Mouse (Mus musculus): ENCODE measurements around the gene Ston2. TPM values are rescaled to one million over a fixed set of nuclear protein-coding genes. Genes with fewer than 3 reads are reported as not detected.

Ston2 gene
- polyA plus RNA-seq, 1 experiment from 2014 or later = 8.1 TPM

DNA sequence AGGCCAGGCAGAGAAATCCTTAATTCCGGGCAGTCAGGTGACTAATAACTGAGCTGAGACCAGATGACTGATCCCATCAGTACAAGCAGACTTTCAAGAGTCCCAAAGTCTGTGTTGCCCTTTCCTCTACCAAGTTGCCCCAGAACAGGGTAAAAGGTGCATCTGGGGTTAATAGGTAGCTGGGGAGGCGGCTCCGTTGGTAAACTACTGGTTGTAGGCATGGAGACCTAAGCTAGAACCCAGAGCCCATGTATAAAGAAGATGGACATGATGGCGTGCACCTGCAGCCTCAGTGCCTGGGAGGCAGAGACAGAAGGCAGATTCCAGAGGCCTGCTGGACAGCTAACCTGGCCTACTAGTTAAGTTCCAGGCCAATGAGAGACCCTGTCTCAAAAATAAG is 30.5 kb upstream of the Ston2 start:
- Histone ChIP-seq H3K27ac (no peak overlapping the region), H3K36me3 (ENCODE audit: insufficient read depth, low read length) (peaks cover 57% of the 10 kb centered on the region), H3K4me3 (replicated peaks; ENCODE audit: low read depth, low read length) (no peak overlapping the region), H3K4me1 (replicated peaks; ENCODE audit: insufficient read depth, low read length) (no peaks in the 10 kb centered on the region), H3K9ac (ENCODE audit: low read depth, low read length) (no peak overlapping the region), H3K27me3 (ENCODE audit: insufficient read depth, low read length) (no peaks in the 10 kb centered on the region), H3K4me2 (ENCODE audit: low read length) (no peak overlapping the region), H3K9me3 (replicated peaks; ENCODE audit: low read length) (no peaks in the 10 kb centered on the region)
- TF ChIP-seq CTCF (IDR thresholded peaks at IDR 0.05; ENCODE audit: low read depth) = no peak
- 90% methylated on average over 4 of the region's 4 CpGs for whole genome bisulfite sequencing
- no peak for ATAC-seq (replicated peaks; ENCODE audit: low FRiP score, low read depth)
- DNase-seq (ENCODE audit: low spot score) = no peak

DNA sequence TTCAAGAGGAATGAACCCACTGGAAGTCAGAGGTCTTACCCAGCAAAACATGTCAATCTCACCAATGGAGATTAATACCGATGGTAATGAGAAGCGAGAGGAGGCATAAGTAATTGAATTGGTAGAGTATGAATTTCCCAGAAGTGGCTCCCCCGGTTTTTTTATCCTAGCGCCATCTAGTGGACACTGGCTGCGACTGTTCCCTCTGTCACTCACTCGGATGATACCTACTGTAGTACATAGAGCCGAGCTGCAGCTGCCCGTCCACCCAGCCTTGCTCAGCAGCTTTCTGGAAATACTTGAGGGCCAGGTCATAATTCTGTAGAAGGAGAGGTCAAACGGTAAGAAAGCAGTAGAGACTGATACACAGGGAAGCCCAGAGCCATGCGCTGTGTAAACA is 27.8 kb upstream of the Ston2 start:
- H3K4me3 ChIP-seq (replicated peaks; ENCODE audit: low read depth, low read length) = no peak overlapping the region
- H3K4me2 ChIP-seq (ENCODE audit: low read length) = no peak overlapping the region
- peaks cover 60% of the 10 kb centered on the region for H3K36me3 ChIP-seq (ENCODE audit: insufficient read depth, low read length)
- no peaks in the 10 kb centered on the region for H3K27me3 ChIP-seq (ENCODE audit: insufficient read depth, low read length)
- no peaks in the 10 kb centered on the region for H3K9me3 ChIP-seq (replicated peaks; ENCODE audit: low read length)
- 25% methylated on average over 10 of the region's 10 CpGs for WGBS
- peak; percentile 71; the same call in 1 of the 2 replicates for ATAC-seq (replicated peaks; ENCODE audit: low FRiP score, low read depth)
- H3K9ac ChIP-seq (ENCODE audit: low read depth, low read length) = no peak overlapping the region
- no peak overlapping the region for H3K27ac ChIP-seq
- TF ChIP-seq CTCF (IDR thresholded peaks at IDR 0.05; ENCODE audit: low read depth) = peak; percentile 80
- no peaks in the 10 kb centered on the region for H3K4me1 ChIP-seq (replicated peaks; ENCODE audit: insufficient read depth, low read length)
- peak; percentile 79 for DNase-seq (ENCODE audit: low spot score)

GRCm38 (mm10) chr12:91815552-91815951 is 27.4 kb upstream of the Ston2 start:
- H3K9me3 ChIP-seq (replicated peaks; ENCODE audit: low read length) = no peaks in the 10 kb centered on the region
- H3K27me3 ChIP-seq (ENCODE audit: insufficient read depth, low read length) = no peaks in the 10 kb centered on the region
- 95% methylated on average over 11 of the region's 11 CpGs for WGBS
- H3K4me1 ChIP-seq (replicated peaks; ENCODE audit: insufficient read depth, low read length) = no peaks in the 10 kb centered on the region
- ATAC-seq (replicated peaks; ENCODE audit: low FRiP score, low read depth) = no peak
- DNase-seq (ENCODE audit: low spot score) = no peak
- H3K9ac ChIP-seq (ENCODE audit: low read depth, low read length) = no peak overlapping the region
- H3K4me3 ChIP-seq (replicated peaks; ENCODE audit: low read depth, low read length) = no peak overlapping the region
- no peak overlapping the region for H3K4me2 ChIP-seq (ENCODE audit: low read length)
- peaks cover 64% of the 10 kb centered on the region for H3K36me3 ChIP-seq (ENCODE audit: insufficient read depth, low read length)
- H3K27ac ChIP-seq = no peak overlapping the region
- no peak for TF ChIP-seq CTCF (IDR thresholded peaks at IDR 0.05; ENCODE audit: low read depth)

GRCm38 (mm10) chr12:91808911-91809310 is 20.7 kb upstream of the Ston2 start:
- no peak overlapping the region for H3K9ac ChIP-seq (ENCODE audit: low read depth, low read length)
- no peak overlapping the region for H3K27ac ChIP-seq
- DNase-seq (ENCODE audit: low spot score) (no peak), ATAC-seq (replicated peaks; ENCODE audit: low FRiP score, low read depth) (no peak)
- no peak overlapping the region for H3K4me3 ChIP-seq (replicated peaks; ENCODE audit: low read depth, low read length)
- WGBS = 92% methylated on average over 8 of the region's 8 CpGs
- peaks cover 51% of the 10 kb centered on the region for H3K36me3 ChIP-seq (ENCODE audit: insufficient read depth, low read length)
- H3K9me3 ChIP-seq (replicated peaks; ENCODE audit: low read length) = no peaks in the 10 kb centered on the region
- no peaks in the 10 kb centered on the region for H3K27me3 ChIP-seq (ENCODE audit: insufficient read depth, low read length)
- no peak for TF ChIP-seq CTCF (IDR thresholded peaks at IDR 0.05; ENCODE audit: low read depth)
- no peak overlapping the region for H3K4me2 ChIP-seq (ENCODE audit: low read length)
- no peaks in the 10 kb centered on the region for H3K4me1 ChIP-seq (replicated peaks; ENCODE audit: insufficient read depth, low read length)

DNA sequence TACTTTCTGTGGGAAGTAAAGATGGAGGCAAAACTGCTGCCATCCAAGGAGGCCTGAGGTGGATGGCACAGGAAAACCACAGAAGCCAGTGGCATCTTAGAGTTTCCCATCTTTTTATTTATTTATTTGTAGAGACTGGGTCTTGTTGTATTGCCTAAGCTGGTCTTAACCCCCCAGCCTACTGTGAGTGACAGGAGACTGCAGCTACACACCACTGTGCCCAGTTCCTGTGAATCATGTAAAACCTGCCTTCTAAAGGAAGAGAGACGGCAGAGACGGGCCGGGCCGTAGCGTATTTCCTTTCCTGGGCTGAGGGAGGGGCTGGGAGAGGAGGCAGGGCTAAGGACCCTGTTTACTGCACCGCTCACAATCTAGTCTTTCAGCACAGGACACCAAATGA is 19.6 kb upstream of the Ston2 start:
- Histone ChIP-seq H3K36me3 (ENCODE audit: insufficient read depth, low read length) (peaks cover 42% of the 10 kb centered on the region), H3K9me3 (replicated peaks; ENCODE audit: low read length) (no peaks in the 10 kb centered on the region), H3K27ac (no peak overlapping the region), H3K4me1 (replicated peaks; ENCODE audit: insufficient read depth, low read length) (no peaks in the 10 kb centered on the region), H3K4me2 (ENCODE audit: low read length) (no peak overlapping the region), H3K27me3 (ENCODE audit: insufficient read depth, low read length) (no peaks in the 10 kb centered on the region), H3K4me3 (replicated peaks; ENCODE audit: low read depth, low read length) (no peak overlapping the region), H3K9ac (ENCODE audit: low read depth, low read length) (no peak overlapping the region)
- 81% methylated on average over 6 of the region's 6 CpGs for WGBS
- ATAC-seq (replicated peaks; ENCODE audit: low FRiP score, low read depth) (no peak), DNase-seq (ENCODE audit: low spot score) (no peak)
- no peak for TF ChIP-seq CTCF (IDR thresholded peaks at IDR 0.05; ENCODE audit: low read depth)

DNA sequence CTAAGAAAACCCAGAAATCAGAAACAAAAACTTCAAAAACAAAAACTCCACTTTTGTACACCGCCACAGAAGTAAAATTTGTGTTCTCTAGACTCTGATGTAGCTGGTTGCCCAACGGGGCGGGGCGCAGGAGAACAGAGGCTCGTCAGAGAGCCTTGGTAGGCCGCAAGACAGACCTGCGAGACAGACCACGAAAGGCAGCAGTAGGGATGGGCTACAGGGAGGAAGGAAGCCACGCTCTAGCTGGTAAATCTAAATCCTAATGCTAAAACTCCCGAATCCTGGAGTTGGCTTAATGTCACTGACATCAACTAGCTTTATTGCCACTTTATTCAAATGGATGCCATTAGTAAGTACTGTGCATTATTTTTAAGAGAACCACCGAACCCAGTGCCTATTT is 18.9 kb upstream of the Ston2 start:
- DNase-seq (ENCODE audit: low spot score) = no peak
- Histone ChIP-seq H3K4me3 (replicated peaks; ENCODE audit: low read depth, low read length) (no peak overlapping the region), H3K27ac (no peak overlapping the region), H3K27me3 (ENCODE audit: insufficient read depth, low read length) (no peaks in the 10 kb centered on the region), H3K9ac (ENCODE audit: low read depth, low read length) (no peak overlapping the region), H3K4me1 (replicated peaks; ENCODE audit: insufficient read depth, low read length) (no peaks in the 10 kb centered on the region), H3K4me2 (ENCODE audit: low read length) (no peak overlapping the region), H3K36me3 (ENCODE audit: insufficient read depth, low read length) (peaks cover 35% of the 10 kb centered on the region), H3K9me3 (replicated peaks; ENCODE audit: low read length) (no peaks in the 10 kb centered on the region)
- 89% methylated on average over 11 of the region's 11 CpGs for WGBS
- no peak for TF ChIP-seq CTCF (IDR thresholded peaks at IDR 0.05; ENCODE audit: low read depth)
- ATAC-seq (replicated peaks; ENCODE audit: low FRiP score, low read depth) = no peak

DNA sequence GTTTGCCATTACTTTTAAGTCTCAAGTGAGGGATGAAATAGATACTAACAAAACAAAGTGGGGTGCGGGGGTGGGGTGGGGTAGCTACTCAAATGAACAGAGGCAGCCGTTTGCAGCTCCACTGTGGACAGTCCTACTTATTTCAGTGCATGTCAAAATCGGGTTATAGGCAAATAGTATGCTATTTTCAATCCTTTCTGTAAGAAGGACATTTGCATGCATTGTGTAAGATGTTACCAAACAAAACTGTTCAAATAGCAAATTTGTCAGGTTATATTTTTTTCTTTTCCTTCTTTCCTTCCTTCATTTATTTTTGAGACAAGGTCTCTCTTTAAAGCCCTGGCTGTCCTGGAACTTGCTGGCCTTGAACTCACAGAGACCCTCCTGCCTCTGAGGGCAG is 16.1 kb upstream of the Ston2 start:
- TF ChIP-seq CTCF (IDR thresholded peaks at IDR 0.05; ENCODE audit: low read depth) = no peak
- ATAC-seq (replicated peaks; ENCODE audit: low FRiP score, low read depth) = no peak

More for the DNA sequence above, 16.1 kb upstream of the Ston2 start:
- H3K9ac ChIP-seq (ENCODE audit: low read depth, low read length) = no peak overlapping the region
- no peaks in the 10 kb centered on the region for H3K4me1 ChIP-seq (replicated peaks; ENCODE audit: insufficient read depth, low read length)
- H3K36me3 ChIP-seq (ENCODE audit: insufficient read depth, low read length) = peaks cover 11% of the 10 kb centered on the region
- no peaks in the 10 kb centered on the region for H3K9me3 ChIP-seq (replicated peaks; ENCODE audit: low read length)
- H3K27me3 ChIP-seq (ENCODE audit: insufficient read depth, low read length) = no peaks in the 10 kb centered on the region
- H3K4me3 ChIP-seq (replicated peaks; ENCODE audit: low read depth, low read length) = no peak overlapping the region
- 50% methylated on average over 3 of the region's 3 CpGs for WGBS
- H3K4me2 ChIP-seq (ENCODE audit: low read length) = no peak overlapping the region
- H3K27ac ChIP-seq = no peak overlapping the region
- no peak for DNase-seq (ENCODE audit: low spot score)
